Mouse (Mus musculus) bone marrow, adult 2 months (tissue): ENCODE results near the gene Aldh3b2. TPM values are rescaled to one million over a fixed set of nuclear protein-coding genes. Genes with fewer than 3 reads are reported as not detected.
A peak's percentile ranks its signal among the peaks of the same experiment; 100 is the strongest.
"Not testable (repeated sequence)": the region's sequence is repeated elsewhere in the genome, so short reads cannot be mapped to it uniquely, and the experiment has no call there.

ENCODE experiments used
- H3K27ac ChIP-seq: fragments of 200-500 bp; 2 replicates; pipeline ENCODE4 v1.5.1; 2012; ENCODE audit warnings: low read depth, mild to moderate bottlenecking, control low read depth, inconsistent platforms, low read length; ENCODE audit not compliant: control insufficient read depth, poor library complexity, insufficient read depth
- H3K4me1 ChIP-seq: fragments of 200-500 bp; 2 replicates; pipeline ENCODE4 v1.6.1; 2011; ENCODE audit warnings: low read length; ENCODE audit not compliant: control insufficient read depth, insufficient read depth
- H3K4me3 ChIP-seq: fragments of 200-500 bp; replicated peaks from 2 replicates; pipeline ENCODE3; 2011; ENCODE audit warnings: mild to moderate bottlenecking, low read depth, low read length, control low read depth; ENCODE audit not compliant: control insufficient read depth
- CTCF ChIP-seq: fragments of 200-500 bp; IDR thresholded peaks from 2 replicates; pipeline ENCODE4 v1.5.1; 2011; ENCODE audit warnings: low read length, control low read depth; ENCODE audit not compliant: control insufficient read depth, insufficient read depth
- POLR2A ChIP-seq: fragments of 200-500 bp; IDR thresholded peaks from 2 replicates; pipeline ENCODE4 v1.6.1; 2011; ENCODE audit warnings: low read depth, mild to moderate bottlenecking, control low read depth, low read length, borderline replicate concordance; ENCODE audit not compliant: control insufficient read depth
- WGBS: fragments of 180-500 bp; shearing (Covaris S2); methylation state at CpG from one replicate; pipeline ENCODE4 v1.1.7; 2018; 5-methylcytosine and 5-hydroxymethylcytosine counted together
- polyA plus RNA-seq: library from polyadenylated mRNA; stranded (reverse); fragments of >200 nt; gene quantifications from 2 replicates; pipeline ENCODE4 v1.2.4, GENCODE M21; 2011; ENCODE audit warnings: low replicate concordance; ENCODE audit not compliant: missing spikeins, insufficient read depth, insufficient read length

Gene Aldh3b2
- polyA plus RNA-seq, 1 experiment, result 4.2 TPM

GRCm38 (mm10) chr19:3955033-3955432 is 17.1 kb upstream of the Aldh3b2 start:
- H3K4me1 ChIP-seq, result peaks cover 5% of the 10 kb centered on the region; the same call in 1 of the 2 replicates
- TF ChIP-seq POLR2A (no peak), CTCF (no peak)
- H3K4me3 ChIP-seq, result no peak overlapping the region
- 49% methylated on average over 3 of the region's 3 CpGs for WGBS
- H3K27ac ChIP-seq, result no peak overlapping the region

DNA sequence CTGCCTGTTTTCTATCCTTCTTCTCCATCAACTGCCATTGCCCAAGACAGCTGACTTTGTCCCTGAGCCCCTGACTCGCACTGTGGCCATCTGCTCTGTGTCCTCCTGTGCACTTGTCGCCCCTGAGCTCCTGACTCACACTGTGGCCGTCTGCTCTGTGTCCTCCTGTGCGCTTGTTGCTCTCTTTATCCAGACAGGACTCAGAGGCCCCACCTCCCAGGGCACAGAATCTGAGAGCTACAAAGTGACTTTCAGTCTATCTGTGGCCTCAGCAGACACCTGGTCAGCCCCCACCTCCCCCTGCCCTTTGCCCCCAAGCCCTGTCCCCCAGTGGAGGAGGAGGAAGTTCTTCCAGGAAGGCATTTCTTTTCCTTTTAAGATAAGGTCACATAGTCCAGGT is 16.3 kb upstream of the Aldh3b2 start:
- 68% methylated on average over 4 of the region's 4 CpGs for WGBS
- TF ChIP-seq CTCF, result no peak
- TF ChIP-seq POLR2A, result no peak

DNA sequence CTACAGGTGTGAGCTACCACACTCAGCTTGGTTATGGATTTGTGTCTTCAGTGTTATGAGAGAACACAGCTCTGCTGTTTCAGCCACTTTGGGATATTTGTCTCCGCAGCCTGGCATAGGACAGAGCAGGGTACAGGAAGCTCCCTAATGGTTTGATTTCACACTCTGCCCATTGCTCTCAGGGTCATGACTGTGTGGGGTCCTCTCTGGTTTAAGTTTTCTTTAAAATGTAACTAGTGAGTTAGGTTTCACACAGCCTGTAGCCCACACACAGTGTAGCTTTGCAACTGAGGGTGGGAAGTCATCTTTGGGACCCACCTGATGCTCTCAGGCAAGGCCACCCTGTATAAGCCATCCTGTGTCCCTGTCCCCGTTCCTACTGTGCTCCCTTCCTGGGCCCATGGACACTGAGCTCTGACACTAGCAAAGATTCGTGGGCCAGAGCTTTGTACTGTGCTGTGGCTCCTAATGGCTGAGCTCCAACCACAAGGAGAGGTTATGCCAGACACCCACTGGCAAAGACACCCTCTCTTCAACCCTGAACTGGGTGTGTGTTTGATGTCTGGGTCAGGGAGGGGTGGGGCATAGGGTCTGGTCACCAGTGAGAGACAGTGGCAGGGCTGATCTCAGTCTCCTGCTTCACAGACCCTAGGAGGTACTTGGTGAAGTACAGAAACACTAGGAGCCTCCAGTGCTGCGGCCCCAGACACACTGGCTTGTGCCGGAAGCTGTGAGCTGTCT is 14.7 kb upstream of the Aldh3b2 start:
- not testable (repeated sequence) for H3K4me3 ChIP-seq, H3K27ac ChIP-seq, H3K4me1 ChIP-seq
- WGBS, result 73% methylated on average over 5 of the region's 5 CpGs

More for the DNA sequence above, 16.3 kb upstream of the Aldh3b2 start:
- Histone ChIP-seq H3K4me1 (peaks cover 5% of the 10 kb centered on the region; the same call in 1 of the 2 replicates), H3K4me3 (no peak overlapping the region), H3K27ac (no peak overlapping the region)

GRCm38 (mm10) chr19:3958470-3958869 is 13.7 kb upstream of the Aldh3b2 start, which contains the start of gene Aldh3b3:
TSS of gene Aldh3b3 (plus strand) at chr19:3958645.
- WGBS, result 72% methylated on average over 4 of the region's 4 CpGs
- Histone ChIP-seq H3K4me3 (no peak within 1 kb of the TSS), H3K27ac (no peak within 1 kb of the TSS), H3K4me1 (peaks cover 2% of the 10 kb centered on the region; the same call in 1 of the 2 replicates)
- no peak for TF ChIP-seq POLR2A
- TF ChIP-seq CTCF, result no peak

- no peak for TF ChIP-seq POLR2A
- no peak for TF ChIP-seq CTCF
- Histone ChIP-seq H3K4me3 (no peak overlapping the region), H3K27ac (no peak overlapping the region), H3K4me1 (peaks cover 3% of the 10 kb centered on the region; the same call in 1 of the 2 replicates)
Observed at GRCm38 (mm10) chr19:3959030-3959429, 13.1 kb upstream of the Aldh3b2 start.

- H3K27ac ChIP-seq, result no peak overlapping the region
- H3K4me1 ChIP-seq, result peaks cover 2% of the 10 kb centered on the region; the same call in 1 of the 2 replicates
- no peak overlapping the region for H3K4me3 ChIP-seq
- 72% methylated on average over 5 of the region's 5 CpGs for WGBS
- TF ChIP-seq POLR2A (no peak), CTCF (no peak)
Observed at GRCm38 (mm10) chr19:3960211-3960610, 11.9 kb upstream of the Aldh3b2 start.

DNA sequence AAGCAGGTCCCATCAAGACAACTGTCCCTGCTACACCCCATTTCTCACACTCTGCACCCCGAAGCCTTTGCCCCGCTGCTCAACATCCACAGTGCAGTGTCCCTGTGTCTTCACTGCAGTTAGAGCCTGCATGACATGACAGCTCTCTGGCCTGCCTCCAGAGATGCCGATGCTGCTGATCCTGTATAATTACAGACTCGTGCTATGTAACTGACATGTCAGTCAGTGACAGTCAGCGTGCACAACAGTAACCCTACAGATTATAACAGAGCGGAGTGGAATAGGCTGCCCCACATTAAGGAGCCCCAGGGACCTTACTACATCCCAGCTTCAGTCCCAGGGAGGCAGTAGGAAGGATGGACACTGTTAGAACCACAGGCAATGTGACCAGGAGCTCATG is 10.3 kb upstream of the Aldh3b2 start:
- 85% methylated on average over 6 of the region's 6 CpGs for WGBS
- not testable (repeated sequence) for H3K4me1 ChIP-seq, H3K27ac ChIP-seq, H3K4me3 ChIP-seq

DNA sequence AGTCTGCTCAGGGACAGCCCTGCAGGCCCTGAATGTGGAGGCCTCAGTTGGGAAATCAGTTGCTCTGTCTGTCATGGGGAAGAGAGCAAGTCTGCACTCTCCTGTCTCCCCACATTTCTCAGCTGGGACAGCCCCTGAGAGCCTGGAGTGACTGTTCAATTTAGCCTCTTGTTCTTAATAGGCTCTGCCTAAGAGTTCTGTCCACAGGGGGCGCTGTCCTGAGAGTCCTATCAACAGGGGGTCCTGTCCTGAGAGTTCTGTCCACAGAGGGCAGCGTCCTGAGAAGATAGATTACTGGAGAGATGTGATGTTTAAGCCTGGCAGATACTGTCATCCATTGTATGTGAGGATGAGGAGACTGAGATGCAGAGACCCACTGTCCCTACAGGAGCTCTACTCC is 9.7 kb upstream of the Aldh3b2 start:
- 26% methylated on average over 2 of the region's 2 CpGs for WGBS
- Histone ChIP-seq H3K27ac (no peak overlapping the region), H3K4me3 (no peak overlapping the region), H3K4me1 (peaks cover 1% of the 10 kb centered on the region; the same call in 1 of the 2 replicates)
- peak; percentile 34; the same call in 1 of the 2 replicates for TF ChIP-seq CTCF
- TF ChIP-seq POLR2A, result no peak

DNA sequence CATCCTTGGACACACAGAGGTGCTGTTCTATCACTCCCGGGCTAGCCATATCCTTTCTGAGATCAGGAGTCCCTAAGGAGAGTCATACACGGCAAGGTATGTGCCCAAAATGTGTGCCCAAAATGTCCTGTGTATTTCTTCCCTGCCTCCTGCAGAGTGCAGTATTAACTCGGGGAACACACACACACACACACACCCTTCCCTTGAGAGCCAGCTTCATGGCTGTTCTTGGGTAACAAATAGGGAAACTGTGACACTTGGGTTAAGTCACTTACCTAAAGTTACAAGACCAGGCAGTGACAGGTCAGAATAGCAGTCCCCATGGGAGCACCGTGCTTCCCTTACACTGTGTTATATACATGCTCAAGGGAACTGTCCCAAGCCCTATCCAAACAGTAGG is 8.1 kb upstream of the Aldh3b2 start:
- WGBS, result 59% methylated on average over 4 of the region's 4 CpGs
- H3K4me3 ChIP-seq, result no peak overlapping the region
- H3K4me1 ChIP-seq, result peaks cover 1% of the 10 kb centered on the region; the same call in 1 of the 2 replicates
- TF ChIP-seq POLR2A (no peak), CTCF (peak; percentile 28)
- peak overlapping the region; percentile 34; the same call in 1 of the 2 replicates for H3K27ac ChIP-seq
